Mouse (Mus musculus) heart, adult 9 months (tissue): Measurements from ENCODE around the gene Pcsk4.
A peak's percentile ranks its signal among the peaks of the same experiment; 100 is the strongest.

Experiments
- DNase-seq, 2 experiments: peaks; one replicate each; pipeline ENCODE4 v3.0.0; 2022; ENCODE audit warnings: low spot score in 2 of 2

Pcsk4 gene

GRCm38 (mm10) chr10:80323261-80324119, 5.8 kb downstream of the Pcsk4 start:
- peak; percentile 72 to 75 for DNase-seq

GRCm38 (mm10) chr10:80322811-80323211, 6.5 kb downstream of the Pcsk4 start:
- no peak for DNase-seq

GRCm38 (mm10) chr10:80321670-80322581, 7.4 kb downstream of the Pcsk4 start:
- DNase-seq, result no peak

DNA sequence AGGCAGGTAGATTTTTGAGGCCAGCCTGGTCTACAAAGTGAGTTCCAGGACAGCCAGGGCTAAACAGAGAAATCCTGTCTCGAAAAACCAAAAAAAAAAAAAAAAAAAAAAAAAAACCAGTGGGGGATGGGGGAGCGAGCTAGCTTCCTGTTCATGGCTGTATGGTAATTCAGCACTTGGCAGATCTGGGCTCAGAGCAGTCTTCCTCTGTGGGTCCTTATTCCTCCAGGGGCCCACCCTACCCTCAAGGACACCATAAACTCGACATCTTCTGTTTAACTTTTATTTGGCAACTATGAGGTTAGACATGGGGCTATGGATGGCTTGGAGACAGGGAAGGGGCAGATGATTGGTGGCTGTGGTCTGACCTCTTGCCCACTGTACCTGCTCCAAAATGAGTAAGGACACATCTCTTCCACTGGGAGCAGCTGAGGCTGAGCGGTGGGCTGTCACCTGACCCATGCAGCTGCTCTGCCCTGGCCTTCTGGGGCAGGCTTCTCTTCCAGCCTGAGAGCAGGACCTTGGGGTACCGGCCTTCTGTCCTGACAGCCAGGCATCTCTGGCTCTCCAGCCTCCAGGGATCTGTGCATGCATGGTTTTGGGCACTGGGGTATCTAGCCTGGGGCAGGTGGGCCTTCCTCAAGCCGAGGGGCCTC, 8.2 kb downstream of the Pcsk4 start:
- DNase-seq, result no peak

DNA sequence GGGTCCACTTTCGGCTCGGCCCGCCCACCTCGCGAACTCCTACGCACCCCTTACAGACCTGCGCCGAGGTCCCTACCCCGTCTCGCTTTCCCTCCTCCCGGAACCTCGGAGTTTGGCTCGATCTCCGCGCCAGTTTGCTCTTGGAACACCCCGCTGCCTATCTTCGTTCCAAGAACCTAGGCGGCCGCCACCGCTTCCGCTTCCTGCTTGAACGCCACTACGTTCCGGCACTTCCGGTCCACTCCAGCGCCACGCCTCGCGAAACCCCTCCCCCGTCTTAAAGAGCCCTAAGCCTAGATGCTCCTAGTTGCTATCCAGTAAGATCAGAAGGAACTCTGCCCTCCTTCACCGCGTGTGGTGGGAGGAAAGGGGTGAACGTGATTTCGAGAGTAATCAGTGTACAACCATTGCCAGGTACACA, 8.9 kb downstream of the Pcsk4 start, which contains the start of gene 2310011J03Rik:
TSS of gene 2310011J03Rik (minus strand) at position 198 of the 421 bp plus-strand sequence.
- DNase-seq, result peak; percentile 92 to 95

DNA sequence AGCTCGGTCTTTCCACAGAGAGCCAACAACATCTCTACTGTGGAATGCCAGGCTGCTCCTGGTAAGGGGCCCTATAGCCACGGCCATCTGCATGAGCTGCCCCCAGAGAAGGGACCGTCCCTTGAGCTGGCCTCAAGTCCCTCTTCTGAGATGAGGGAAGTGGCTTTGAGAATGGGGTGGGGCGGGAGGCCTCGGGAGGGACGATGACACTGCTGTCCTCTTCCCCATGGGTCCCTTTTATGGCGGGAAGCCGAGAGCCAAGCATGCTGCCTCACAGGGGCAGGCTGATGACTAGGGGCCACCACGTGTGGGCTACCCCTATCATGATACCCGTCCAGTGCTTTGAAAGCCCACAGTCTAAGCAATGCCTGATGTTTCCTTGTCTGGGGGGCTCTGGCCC, 12.3 kb downstream of the Pcsk4 start:
- no peak for DNase-seq

DNA sequence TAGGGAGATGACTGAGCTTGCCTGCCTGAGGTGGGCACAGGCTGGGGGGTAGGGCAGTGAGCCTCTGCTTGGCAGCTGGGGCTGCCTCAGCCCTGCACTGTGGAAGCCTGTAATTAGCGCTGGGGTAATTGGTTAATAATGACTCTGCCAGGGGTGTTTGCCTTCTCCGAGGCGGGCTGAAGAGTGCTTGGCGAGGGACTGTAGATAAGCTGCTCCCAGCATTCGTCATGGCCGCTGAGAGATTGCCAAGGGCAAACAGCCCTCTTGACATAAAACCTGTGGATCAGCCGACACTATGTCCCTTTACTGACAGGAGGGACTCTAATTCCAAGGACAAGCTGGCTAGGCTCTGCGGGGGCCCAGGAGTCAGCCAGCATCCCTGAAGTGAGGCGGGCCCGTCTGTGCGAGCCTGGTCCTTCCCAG, 12.9 kb downstream of the Pcsk4 start:
- no peak for DNase-seq

GRCm38 (mm10) chr10:80315315-80315714, 14.0 kb downstream of the Pcsk4 start:
- DNase-seq, result no peak

GRCm38 (mm10) chr10:80314494-80315001, 14.8 kb downstream of the Pcsk4 start:
- DNase-seq, result no peak

DNA sequence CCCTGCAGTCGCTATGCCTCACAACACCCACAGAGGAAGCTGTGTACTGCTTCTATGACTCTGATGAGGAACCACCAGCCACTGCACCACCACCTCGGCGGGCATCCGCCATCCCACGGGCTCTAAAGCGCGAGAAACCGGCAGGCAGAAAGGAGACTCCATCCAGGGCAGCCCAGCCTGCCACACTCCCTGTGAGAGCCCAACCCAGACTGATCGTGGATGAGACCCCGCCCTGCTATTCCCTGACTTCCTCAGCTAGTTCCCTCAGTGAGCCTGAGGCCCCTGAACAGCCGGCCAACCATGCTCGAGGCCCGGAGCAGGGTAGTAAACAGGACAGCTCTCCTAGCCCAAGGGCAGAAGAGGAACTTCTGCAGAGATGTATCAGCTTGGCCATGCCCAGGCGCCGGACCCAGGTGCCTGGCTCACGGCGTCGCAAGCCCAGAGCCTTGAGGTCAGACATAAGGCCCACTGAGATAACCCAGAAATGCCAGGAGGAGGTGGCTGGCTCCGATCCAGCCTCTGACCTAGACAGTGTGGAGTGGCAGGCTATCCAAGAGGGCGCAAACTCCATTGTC, 15.6 kb downstream of the Pcsk4 start:
- no peak for DNase-seq

GRCm38 (mm10) chr10:80312586-80313504, 16.5 kb downstream of the Pcsk4 start:
- no peak for DNase-seq

DNA sequence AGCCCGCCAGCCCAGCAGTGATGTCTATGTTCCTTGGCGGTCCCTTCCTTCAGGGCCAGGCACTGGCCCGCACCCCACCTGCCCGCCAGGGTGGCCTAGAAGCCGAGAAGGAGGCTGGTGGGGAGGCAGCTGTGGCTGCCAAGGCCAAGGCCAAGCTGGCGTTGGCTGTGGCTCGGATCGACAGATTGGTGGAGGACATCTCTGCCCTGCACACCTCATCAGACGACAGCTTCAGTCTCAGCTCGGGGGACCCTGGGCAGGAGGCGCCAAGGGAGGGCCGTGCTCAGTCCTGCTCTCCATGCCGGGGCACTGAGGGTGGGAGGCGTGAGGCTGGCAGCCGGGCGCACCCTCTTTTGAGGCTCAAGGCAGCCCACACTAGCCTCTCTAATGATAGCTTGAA, 17.7 kb downstream of the Pcsk4 start:
- no peak for DNase-seq

DNA sequence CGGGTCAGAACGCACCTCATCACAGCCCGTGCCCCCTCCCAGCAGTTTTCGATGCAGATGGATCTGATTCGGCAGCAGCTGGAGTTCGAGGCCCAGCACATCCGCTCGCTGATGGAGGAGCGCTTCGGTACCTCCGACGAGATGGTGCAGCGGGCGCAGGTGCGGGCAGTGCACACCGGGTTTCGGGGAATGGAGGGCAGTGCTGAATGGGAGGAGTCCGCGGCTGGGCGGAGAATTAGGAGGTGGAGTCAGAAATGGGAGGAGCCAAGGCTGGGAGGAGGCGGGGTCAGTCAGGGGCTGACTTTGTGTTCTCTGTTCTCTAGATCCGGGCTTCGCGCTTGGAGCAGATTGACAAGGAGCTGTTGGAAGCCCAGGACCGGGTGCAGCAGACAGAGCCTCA, 24.4 kb downstream of the Pcsk4 start:
- DNase-seq, result no peak

DNA sequence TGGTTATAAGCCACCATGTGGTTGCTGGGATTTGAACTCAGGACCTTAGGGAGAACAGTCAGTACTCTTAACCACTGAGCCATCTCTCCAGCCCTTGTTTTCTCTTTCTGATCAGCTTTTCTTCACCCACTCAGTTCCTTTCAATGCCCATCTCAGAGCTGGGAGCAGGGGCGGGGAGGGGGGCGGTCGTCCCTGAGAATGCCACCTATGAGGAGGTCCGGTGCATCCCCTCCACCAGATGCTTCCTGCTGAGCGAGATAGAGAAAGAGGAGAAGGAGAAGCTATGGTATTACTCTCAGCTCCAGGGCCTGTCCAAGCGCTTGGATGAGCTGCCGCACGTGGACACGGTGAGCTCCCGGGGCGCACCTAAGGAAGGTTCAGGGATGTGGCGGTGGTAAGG, 24.8 kb downstream of the Pcsk4 start:
- DNase-seq, result no peak

DNA sequence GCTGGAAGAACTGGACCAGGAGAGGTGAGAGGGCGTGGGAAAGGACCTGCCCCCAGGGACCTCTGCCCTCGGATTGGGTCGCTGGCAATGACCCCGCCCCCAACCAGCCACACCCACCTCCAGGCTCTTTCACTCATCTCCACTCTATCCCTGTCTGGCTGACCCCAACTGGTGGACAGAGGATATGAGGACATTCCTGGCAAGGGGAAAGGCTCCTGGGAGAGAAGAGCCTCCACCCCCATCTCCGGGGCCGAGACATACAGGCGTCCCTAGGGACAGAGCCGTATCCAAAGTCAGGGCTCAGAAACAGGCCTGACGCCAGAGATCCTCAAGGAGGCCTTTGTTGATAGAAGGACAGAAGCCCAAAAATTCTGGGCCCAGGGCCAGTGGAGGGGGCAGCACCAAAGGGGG, 26.8 kb downstream of the Pcsk4 start:
- peak; percentile 91 to 95 for DNase-seq

- no peak for DNase-seq
These were observed 27.3 kb downstream of the Pcsk4 start for GRCm38 (mm10) chr10:80302082-80302355.

DNA sequence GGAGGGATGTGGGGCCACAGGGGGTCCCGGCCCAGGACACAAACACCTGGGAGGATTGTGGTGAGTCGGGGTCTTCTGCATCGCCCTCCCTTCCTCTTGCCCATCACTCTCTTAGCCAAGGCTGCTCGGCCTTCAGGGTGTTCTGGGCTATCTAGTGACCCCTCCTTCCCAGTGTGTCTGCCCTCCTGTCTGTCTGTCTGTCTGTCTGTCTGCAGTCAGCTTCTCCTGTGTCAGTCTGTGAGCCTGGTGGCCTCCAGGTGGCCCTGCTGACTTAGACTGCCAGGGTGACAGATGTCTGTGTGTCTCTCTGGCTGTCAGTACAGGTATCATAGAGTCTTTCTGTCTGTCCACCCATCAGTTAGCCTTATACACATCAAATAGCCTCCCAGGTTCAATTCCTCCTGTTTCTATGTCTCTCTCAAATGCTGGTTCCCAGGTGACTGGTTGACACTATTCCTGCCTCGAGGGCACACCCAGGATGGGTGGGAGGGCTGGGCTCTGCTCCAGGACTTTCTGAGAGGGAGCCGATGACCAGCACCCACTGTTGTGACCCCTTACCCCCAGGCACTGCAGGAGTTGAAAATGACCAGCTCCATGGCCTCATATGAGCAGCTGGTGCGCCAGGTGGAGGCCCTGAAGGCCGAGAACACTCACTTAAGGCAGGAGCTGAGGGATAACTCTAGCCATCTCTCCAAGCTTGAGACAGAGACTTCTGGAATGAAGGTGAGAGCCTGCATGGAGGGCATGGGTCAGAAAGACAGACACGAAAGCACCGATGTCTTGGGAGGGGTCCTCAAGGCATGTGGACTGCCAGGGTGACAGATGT, 27.8 kb downstream of the Pcsk4 start:
- DNase-seq, result no peak

- no peak for DNase-seq
These were observed 28.6 kb downstream of the Pcsk4 start for GRCm38 (mm10) chr10:80300672-80301181.

- no peak for DNase-seq
These were observed 29.5 kb downstream of the Pcsk4 start for GRCm38 (mm10) chr10:80299824-80300223.
